Mouse (Mus musculus): ENCODE measurements around the gene Acsm2.

Gene Acsm2

DNA sequence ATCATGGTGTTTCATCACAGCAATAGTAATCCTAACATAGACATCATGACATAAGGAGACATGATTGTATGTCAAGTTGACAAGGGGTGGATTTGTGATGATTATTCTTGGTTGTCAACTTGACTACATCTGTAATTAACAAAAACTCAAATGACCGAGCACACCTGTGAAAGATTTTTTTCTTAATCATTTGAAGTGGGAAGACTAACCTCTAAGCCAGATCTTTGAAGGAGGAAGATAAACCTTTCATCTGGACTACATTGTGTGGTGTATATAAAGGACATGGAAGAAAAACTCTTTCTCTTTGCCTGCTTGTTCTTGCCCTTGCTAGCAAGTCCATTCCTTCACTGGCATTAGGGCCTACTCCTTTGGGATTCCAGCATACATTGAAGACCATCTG is at the start of gene Acsm2:
Acsm2 (plus strand) TSS at position 301 of the 400 bp plus-strand sequence.
- no peak for DNase-seq (ENCODE audit: low read depth in 1 of 2, low spot score in 2 of 2)

DNA sequence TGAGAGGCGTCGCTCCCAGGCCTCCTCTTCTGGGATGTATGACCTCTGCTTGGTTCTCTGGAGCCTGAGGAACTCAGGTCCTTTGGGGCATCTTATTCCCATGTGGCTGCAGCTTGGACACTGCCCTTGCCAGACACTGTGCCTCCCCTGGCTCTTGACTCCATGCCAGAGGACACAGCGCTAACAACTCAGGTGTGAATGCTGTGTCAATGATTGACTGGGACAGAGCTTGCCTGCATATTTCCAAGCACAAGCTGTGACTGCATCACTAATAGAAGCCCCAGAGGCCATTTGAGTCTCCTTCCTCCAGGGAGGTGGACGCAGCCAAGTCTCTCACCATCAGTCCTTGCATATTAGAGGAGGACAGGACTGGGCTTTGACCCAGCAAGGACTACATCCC is 43.0 kb upstream of the Acsm2 start:
- no peak for DNase-seq (ENCODE audit: low read depth in 1 of 2, low spot score in 2 of 2)

DNA sequence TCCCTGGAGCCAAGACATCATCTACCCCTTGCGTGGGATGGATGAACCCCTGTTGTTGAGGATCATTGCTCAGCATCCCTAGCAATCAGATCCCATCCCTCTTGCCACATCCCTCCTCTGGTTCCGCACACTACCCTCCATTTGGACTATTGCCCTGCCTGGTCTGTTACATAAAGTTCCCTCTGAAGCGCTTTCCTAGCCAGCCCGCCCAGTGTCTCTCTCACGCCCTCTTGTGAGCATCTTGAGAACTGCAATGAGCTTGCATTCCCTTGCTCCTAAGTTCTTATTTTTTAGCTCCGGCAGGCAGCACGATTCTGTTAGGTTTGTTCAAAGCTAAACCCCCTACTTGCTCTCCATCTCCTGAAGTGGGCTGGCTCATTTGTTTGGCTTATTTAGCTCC is 41.1 kb upstream of the Acsm2 start:
- DNase-seq (ENCODE audit: low read depth in 1 of 2, low spot score in 2 of 2) = no peak

DNA sequence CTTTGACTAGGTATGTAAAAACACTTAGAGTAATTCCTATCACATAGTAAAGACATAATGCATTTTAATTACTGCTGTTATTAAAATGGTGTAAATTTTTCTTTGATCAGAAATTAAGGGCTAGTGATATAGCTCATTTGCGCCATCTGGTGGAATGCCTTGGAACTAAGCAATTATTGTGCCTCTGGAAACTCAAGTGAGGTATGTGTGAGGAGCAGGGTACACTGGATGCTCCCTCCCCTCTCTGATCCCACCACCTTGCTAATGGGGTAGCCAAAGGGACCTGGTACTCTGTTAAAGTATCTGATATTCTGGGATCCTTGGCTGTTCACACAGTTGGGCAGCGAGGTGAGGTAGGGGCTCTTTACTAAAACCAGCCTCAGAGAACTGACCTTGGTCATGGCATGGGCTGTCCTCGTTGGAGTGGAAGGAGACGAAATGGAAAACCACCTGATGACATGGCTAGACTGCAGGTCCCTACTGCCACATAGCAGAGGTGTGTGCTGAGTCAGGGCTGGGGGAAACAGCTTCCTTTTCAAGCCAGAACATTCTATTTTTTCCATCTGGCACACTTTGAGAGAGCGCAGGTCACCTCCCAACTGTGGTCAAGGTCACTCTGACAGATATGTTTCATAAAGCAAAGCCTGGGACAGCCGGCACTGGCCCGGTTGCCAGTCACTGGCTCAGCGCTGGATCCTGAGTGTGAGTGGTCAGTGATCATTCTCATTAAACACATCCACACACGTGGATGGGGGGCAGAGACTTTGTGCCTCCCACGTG is 38.5 kb upstream of the Acsm2 start:
- DNase-seq (ENCODE audit: low read depth in 1 of 2, low spot score in 2 of 2) = no peak

DNA sequence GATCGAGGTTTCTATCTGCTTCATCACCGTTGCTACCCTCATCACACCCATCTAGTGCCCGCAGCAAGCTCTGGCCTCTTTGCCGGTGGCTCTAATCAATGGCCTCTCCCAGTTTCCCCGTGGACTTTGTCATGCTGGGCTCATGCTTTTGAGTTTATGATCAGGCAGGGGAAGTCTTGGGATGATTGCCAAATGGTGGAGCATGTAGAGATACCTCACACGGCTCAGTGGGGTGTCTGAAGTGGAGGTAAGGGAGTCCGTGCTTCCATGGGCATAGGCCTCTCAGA is 37.9 kb upstream of the Acsm2 start:
- no peak for DNase-seq (ENCODE audit: low read depth in 1 of 2, low spot score in 2 of 2)

DNA sequence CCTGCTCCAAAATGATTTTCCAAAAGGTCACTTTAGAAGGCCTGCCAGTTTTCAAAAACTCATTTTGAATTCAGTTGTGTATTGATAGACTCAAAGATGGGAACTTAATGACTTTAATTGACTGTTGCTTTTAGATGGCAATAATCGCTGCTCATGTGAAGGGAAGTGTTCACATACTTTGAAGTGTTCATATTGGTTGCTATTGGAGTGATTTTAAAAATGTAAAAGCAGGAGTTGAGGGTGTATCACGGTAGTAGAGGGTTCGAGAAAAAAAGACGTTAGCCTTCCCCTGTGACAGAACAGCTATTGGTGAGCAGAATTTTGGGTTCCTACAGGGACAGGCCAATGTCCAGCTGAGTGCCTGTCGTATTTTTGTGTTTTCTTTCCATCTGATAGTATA is 35.0 kb upstream of the Acsm2 start, which contains the start of gene Acsm5:
Acsm5 (plus strand) TSS at position 301 of the 400 bp plus-strand sequence.
- DNase-seq (ENCODE audit: low read depth in 1 of 2, low spot score in 2 of 2) = no peak

DNA sequence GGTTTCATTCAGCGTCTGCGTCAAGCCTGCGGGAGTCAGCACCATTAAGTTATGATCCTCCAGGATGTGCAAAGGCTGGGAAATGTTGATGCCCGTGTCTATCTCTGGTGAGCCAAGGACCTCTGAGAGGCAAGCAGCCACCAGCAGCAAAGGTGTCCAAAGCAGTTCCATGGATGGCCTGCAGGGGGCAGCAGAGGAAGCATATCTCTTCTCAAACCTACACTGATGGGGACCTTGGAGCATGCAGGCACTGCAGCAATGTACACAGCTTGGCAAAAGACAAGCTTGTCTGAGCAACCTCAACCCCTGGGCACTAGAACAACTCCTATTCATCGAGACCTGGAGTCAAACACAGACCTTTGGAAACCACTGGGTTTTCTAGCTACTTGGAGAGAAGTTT is 34.5 kb upstream of the Acsm2 start:
- no peak for DNase-seq (ENCODE audit: low read depth in 1 of 2, low spot score in 2 of 2)

DNA sequence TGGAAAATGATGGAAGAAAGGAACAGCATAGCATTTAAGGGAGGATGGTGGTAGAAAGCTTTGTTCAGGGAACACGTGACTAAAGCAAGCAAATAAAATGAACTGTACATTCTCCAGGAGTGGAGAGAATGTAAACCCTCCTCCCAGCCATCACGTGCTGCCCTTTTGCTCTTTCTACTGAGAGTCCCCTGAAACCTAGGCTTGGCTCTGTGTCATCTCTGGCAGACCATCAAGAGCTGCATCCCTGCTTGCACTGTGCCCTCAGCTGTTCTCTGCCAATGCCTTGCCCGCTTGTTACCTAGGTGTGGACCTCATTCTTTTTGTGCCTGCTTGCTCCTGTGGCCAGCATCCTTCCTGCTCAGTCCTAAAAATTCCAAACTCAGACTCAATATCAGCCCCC is 32.3 kb upstream of the Acsm2 start:
- DNase-seq (ENCODE audit: low read depth in 1 of 2, low spot score in 2 of 2) = no peak

DNA sequence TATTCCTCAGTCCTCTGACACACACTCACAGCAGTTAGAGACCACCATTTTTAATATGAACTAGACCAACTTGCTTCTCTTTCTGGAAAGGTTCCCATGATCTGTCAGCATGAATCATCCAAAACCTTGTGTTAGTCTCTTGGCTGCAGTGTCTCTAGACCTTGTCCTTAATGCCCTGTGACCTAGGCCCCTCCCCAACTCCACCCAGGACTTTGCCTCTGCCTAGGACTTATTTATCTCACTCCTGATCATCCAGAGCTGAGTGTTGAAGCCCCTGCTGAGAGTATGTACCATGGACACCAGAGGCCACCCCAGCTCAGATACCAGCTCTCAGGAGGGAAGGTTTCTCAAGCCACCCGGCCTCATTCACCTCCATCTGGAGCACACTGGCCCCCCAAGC is 31.8 kb upstream of the Acsm2 start:
- DNase-seq (ENCODE audit: low read depth in 1 of 2, low spot score in 2 of 2) = no peak

DNA sequence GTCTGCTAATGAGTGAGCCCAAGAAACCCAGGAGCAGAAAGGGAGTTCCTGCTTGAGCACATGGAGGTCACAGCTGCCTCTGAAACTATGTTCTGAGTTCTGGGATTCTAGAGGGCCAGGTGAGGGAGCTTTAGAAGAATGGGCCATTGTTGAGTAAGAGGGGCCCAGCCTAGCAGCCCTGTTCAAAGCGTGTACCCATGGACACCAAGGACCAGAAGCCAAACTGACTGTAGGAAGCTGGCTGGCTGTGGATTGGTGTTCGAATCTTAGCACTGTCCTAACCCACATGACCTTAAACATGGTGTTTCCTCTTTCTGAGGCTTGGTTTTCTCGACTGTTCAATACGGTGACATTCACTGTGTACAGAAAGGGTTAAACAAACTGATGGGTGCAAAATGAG is 30.8 kb upstream of the Acsm2 start, which contains the start of gene Pdilt:
Pdilt (minus strand) TSS at position 101 of the 400 bp plus-strand sequence.
- no peak for DNase-seq (ENCODE audit: low read depth in 1 of 2, low spot score in 2 of 2)

DNA sequence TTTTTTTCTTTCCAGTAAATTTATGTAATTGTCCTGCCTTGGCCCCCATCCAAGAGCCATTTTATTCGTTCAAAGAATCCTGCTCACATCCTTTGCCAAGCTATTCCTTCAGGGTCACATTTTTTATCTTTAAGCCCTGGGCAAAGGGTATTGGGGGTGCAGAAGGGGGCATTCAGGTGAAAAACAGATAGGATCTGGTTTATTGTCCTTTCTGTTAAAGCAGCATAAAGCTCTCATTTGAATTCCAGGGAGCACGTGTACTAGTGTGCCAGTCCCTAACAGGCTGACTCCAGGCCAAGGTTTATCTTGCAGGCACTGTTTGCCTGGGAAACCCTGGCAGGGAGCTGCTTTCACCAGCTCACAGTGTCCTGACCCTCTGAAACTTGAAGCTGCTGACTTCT is 28.3 kb upstream of the Acsm2 start:
- no peak for DNase-seq (ENCODE audit: low read depth in 1 of 2, low spot score in 2 of 2)

DNA sequence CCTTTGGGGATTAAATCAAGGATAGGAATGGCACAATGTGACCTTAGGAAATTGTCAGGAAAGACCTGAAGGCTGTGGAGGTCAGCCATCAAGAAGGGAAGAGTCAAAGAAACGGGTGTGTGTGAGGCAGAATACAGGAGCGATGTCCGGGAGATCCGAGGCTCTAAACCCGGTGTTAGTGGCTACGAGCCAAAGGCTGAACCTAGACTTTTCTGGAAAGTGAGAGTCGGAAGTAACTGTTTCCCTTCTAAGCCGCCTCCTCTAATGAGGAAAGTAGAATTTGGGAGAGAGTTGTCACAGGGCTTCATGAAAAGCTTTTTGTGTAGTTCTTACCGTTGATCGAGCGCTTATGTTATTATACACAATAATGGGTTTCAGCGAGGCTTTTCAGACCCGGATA is 27.7 kb upstream of the Acsm2 start:
- DNase-seq (ENCODE audit: low read depth in 1 of 2, low spot score in 2 of 2) = no peak

DNA sequence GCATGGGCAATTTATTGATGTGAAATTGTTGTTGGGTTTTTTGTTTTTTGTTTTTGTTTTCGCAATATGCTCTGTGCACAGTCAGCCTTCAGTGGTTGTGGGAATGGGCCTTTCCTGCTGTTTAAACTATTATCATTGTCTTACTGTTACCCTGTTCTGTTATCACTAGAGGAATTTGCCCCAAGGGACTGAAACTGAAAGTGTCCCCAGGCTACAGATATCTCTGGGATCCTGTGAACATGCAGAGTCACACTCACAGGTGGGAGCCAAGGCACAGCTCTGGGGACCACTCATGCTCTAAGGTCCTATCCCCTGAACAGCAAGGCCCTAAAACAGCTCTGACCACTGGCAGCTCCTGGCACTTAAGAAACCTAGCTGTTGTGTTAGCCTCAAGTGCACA is 27.0 kb upstream of the Acsm2 start:
- DNase-seq (ENCODE audit: low read depth in 1 of 2, low spot score in 2 of 2) = no peak

DNA sequence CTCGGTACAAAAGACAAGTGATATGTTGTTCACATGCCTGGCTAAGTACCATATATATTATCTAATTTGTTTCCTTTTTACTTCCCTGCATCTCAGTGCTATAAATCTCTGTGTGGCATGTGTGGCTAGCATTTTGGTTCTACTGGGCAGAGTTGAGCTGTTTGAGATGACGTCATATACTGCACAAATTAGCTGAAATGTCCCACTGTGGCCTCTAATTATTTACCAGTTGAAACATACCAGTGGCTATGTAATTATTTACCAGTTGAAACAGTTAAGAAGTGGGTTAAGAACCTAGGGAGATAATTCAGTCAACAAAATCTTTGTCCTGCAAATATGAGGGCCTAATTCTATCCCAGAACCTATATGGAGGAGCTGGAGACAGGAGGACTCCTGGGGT is 26.6 kb upstream of the Acsm2 start:
- no peak for DNase-seq (ENCODE audit: low read depth in 1 of 2, low spot score in 2 of 2)

DNA sequence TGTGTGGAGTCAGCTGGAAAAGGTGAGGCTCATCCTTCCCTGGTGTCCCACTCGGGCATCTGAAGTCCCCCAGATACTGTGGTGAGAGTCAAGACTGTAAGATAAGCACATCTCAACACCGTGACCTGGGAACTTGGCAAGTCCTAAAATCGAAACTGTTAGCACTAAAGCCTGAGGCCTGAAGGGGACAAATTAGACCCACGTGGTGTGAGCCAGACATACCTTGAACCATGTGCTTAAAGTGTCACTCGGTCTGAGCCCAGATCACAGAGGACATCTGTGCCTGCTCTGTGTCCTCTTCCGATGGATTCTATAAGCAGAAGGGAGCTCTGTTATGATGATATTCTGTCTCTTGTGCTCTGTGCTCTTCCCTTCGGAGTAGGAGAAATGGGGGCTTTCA is 25.5 kb upstream of the Acsm2 start:
- DNase-seq (ENCODE audit: low read depth in 1 of 2, low spot score in 2 of 2) = no peak

DNA sequence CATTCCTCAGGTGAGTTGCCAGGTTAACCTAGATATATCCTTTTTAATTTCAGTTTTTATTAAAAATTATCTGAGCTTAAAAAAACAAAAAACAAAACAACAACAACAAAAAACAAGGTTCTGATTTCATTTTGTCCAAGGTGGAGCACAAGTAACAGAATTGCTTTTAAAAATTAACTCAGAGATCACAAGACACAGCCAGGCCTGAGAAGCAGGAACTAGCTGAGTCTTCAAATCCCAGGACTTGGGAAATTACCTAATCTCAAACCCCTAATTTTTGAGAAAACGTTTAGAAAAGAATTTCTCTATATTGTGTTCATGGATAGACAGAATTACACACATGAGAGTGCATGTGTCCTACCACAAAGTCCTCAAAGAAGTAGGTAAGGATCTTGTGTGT is 21.2 kb upstream of the Acsm2 start:
- no peak for DNase-seq (ENCODE audit: low read depth in 1 of 2, low spot score in 2 of 2)

DNA sequence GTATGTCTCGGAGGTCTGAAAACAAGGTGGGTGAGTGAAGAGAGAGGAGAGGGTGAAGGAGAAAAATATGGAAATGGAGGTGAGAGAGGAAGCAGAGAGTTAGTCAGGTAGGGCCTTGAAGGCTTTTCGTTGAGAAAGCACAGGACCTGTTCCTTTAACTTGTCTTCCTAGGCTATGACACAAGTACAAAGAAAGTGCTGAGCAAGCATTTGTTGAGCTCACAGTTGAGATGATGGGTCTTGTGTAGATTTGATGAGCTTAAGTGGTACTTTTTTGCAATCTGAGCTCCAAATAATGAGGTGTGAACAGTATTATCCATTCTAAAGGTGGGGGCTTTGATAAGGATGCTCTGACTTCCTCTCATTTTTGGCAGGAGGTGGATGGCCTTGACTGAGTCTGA is 19.8 kb upstream of the Acsm2 start:
- no peak for DNase-seq (ENCODE audit: low read depth in 1 of 2, low spot score in 2 of 2)

DNA sequence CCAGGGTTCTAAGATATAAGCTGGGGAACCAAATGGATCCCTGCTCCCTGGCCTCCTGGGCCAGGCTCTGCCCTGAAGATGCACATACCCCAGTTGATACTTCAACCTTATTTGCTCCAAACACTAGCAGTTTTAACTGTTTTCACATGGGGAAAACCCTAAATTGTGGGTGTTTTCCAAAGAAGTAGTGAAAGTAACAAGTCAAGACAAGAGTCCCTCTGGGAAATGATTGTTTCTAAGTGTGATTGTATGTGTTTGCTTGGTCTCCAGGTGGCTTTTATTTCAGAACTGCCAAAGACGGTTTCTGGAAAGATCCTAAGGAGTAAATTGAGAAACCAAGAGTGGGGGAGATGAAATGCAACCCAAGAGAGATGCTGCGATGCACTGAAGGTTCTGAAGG is 11.7 kb upstream of the Acsm2 start:
- no peak for DNase-seq (ENCODE audit: low read depth in 1 of 2, low spot score in 2 of 2)

DNA sequence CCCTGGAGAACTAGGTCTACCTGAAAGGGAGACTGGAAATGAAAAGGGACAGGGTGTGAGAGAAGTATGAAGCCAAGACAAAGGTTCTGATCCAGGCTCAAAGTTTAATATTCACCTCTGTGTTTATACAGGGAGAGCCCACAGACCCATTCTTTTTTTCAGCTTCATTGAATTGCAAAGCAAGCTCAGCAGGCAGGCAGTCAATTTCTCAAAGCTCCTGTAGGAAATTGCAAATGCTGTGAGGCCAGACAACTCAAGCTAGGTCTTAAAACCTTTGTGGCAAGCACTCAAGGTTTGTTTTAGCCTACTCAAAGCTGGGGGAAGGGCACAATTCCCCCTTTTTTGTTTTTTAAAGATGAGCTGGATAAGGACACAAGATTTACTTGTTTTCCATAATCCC is 8.6 kb upstream of the Acsm2 start:
- DNase-seq (ENCODE audit: low read depth in 1 of 2, low spot score in 2 of 2) = no peak

DNA sequence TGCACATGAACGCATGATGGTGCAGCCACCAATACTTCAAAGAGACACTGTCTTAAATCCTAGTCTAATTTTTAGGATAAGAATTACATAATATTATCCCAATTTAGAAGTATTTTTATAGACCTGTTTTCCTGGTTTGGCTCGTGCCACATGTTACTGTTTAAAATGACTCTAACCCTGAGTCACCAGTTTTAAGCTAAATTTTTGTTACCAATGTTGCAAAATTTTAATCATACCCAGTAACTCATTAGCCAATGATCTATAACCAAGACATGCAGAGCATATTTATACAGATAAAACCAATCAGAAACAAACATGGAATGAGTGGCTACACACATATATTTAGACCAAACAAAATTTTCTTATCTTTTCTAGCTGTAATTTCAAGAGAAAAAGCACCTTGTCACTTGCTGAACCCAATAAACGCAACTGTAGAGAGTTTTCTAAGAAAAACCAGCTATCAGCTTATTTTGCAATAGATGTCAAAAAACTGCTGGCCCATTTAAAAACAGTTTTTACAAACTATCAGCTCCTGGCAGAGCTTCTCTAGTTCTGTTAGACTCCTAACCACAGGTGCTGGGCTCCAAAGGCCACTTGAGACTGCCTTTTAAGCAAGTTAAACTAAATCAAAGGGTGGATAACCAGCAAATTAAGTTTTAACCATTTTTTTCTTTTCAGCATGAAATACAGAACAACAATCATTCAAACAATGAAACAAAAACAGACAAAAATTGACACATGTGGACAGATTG is 3.5 kb upstream of the Acsm2 start:
- no peak for DNase-seq (ENCODE audit: low read depth in 1 of 2, low spot score in 2 of 2)

DNA sequence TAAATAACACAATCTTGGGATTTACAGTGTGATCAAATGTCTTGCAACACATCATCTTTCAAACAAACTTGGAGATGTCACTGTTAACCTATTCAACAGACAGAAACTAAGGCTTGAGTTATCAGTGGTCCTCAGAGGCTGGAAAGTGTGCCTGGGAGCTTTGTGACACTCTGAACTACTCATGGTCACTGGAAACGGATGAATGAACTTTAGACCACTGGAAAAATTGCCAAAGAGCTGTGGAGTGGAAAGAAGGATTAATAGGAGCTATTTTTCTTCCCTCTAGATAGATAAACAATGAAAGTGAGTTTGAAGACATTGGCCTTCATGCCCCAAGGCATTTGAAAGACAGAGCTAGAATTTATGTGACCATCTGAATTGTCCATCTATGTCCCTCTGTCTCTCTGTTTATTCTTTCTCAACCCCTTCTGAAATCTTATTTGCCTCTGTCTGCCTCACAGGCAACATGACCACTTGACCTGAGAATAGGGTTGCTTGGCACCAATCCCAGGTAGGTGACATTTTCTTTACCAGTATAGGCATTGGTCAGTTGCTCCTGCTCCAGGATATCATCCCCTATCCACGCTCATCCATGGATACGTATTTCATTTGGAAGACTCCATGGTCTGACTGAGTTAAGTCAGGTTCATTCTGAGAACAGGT is 5.8 kb downstream of the Acsm2 start:
- no peak for DNase-seq (ENCODE audit: low read depth in 1 of 2, low spot score in 2 of 2)

DNA sequence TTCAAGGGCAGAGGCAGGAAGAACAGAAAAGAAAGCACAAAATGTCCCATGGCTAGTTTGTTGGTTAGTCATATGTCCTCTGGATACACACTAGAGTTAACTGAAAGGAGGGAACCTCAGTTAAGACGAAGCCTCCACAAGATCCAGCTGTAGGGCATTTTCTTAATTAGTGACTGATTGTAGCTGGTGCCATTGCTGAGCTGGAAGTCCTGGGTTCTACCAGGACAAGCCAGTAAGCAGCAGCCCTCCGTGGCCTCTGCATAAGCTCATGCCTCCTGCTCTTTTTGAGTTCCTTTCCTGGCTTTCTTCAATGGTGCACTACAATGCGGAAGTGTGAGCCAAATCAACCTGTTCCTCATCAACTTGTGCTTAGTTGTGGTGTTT is 6.3 kb downstream of the Acsm2 start:
- DNase-seq (ENCODE audit: low read depth in 1 of 2, low spot score in 2 of 2) = no peak

All from monocyte, adult 2 months (primary cell).